Mouse (Mus musculus): ENCODE measurements around the gene Pnrc1.
A peak's percentile ranks its signal among the peaks of the same experiment; 100 is the strongest.
"Not testable (repeated sequence)": the region's sequence is repeated elsewhere in the genome, so short reads cannot be mapped to it uniquely, and the experiment has no call there.

Pnrc1 gene

GRCm38 (mm10) chr4:33290002-33290401, at the start of gene Pnrc1:
Gene Pnrc1, minus strand, starts transcription at chr4:33290163.
- DNase-seq (ENCODE audit: low spot score) = peak; percentile 18

- no peak for DNase-seq (ENCODE audit: low spot score)
Measured at GRCm38 (mm10) chr4:33337999-33338398, 48.0 kb upstream of the Pnrc1 start.

- DNase-seq (ENCODE audit: low spot score) = no peak
Measured at GRCm38 (mm10) chr4:33332956-33333455, 43.0 kb upstream of the Pnrc1 start.

GRCm38 (mm10) chr4:33331147-33331546, 41.2 kb upstream of the Pnrc1 start:
- no peak for DNase-seq (ENCODE audit: low spot score)

- no peak for DNase-seq (ENCODE audit: low spot score)
Measured at GRCm38 (mm10) chr4:33315840-33316239, 25.9 kb upstream of the Pnrc1 start.

GRCm38 (mm10) chr4:33314150-33314549, 24.2 kb upstream of the Pnrc1 start:
- not testable (repeated sequence) for DNase-seq (ENCODE audit: low spot score)

GRCm38 (mm10) chr4:33310840-33311437, 21.0 kb upstream of the Pnrc1 start:
- no peak for DNase-seq (ENCODE audit: low spot score)

- peak; percentile 96 for DNase-seq (ENCODE audit: low spot score)
Measured at GRCm38 (mm10) chr4:33309764-33310757, 20.1 kb upstream of the Pnrc1 start, which contains the start of gene Rngtt. Gene Rngtt, plus strand, starts transcription at chr4:33310311.

GRCm38 (mm10) chr4:33307146-33307545, 17.2 kb upstream of the Pnrc1 start:
- no peak for DNase-seq (ENCODE audit: low spot score)

GRCm38 (mm10) chr4:33303057-33303456, 13.1 kb upstream of the Pnrc1 start:
- no peak for DNase-seq (ENCODE audit: low spot score)

- DNase-seq (ENCODE audit: low spot score) = not testable (repeated sequence)
Measured at GRCm38 (mm10) chr4:33300891-33301665, 11.1 kb upstream of the Pnrc1 start.

- DNase-seq (ENCODE audit: low spot score) = peak; percentile 83
Measured at GRCm38 (mm10) chr4:33292409-33293370, 2.7 kb upstream of the Pnrc1 start.

- DNase-seq (ENCODE audit: low spot score) = no peak
Measured at GRCm38 (mm10) chr4:33290878-33291277, 915 bp upstream of the Pnrc1 start.

- no peak for DNase-seq (ENCODE audit: low spot score)
Measured at GRCm38 (mm10) chr4:33289106-33289650, 785 bp downstream of the Pnrc1 start.

GRCm38 (mm10) chr4:33285448-33285847, 4.5 kb downstream of the Pnrc1 start:
- no peak for DNase-seq (ENCODE audit: low spot score)

GRCm38 (mm10) chr4:33284083-33284880, 5.7 kb downstream of the Pnrc1 start:
- peak; percentile 10 for DNase-seq (ENCODE audit: low spot score)

- no peak for DNase-seq (ENCODE audit: low spot score)
Measured at GRCm38 (mm10) chr4:33281891-33282685, 7.9 kb downstream of the Pnrc1 start.

- DNase-seq (ENCODE audit: low spot score) = peak; percentile 42
Measured at GRCm38 (mm10) chr4:33273437-33273836, 16.5 kb downstream of the Pnrc1 start.

Data from urinary bladder, postnatal 14 days (tissue).